Mouse (Mus musculus): ENCODE results near the gene Dab1. TPM values are rescaled to one million over a fixed set of nuclear protein-coding genes. Genes with fewer than 3 reads are reported as not detected.

Dab1 gene
- polyA plus RNA-seq, 1 experiment from 2014 or later: 36.4 TPM

GRCm38 (mm10) chr4:104640617-104641016 is 1021.5 kb downstream of the Dab1 start:
- Histone ChIP-seq H3K27ac (ENCODE audit: low read depth, low read length) (no peak overlapping the region), H3K27me3 (ENCODE audit: control insufficient read depth, insufficient read depth, low read length) (no peaks in the 10 kb centered on the region), H3K4me1 (ENCODE audit: control insufficient read depth, insufficient read depth, low read length) (no peaks in the 10 kb centered on the region), H3K9me3 (ENCODE audit: control insufficient read depth, low read length) (no peaks in the 10 kb centered on the region), H3K36me3 (ENCODE audit: control insufficient read depth, insufficient read depth, low read length) (no peaks in the 10 kb centered on the region), H3K4me3 (ENCODE audit: low read depth, low read length) (no peak overlapping the region), H3K9ac (ENCODE audit: low read length) (no peak overlapping the region), H3K4me2 (ENCODE audit: low read depth) (no peak overlapping the region)
- ATAC-seq (ENCODE audit: insufficient read depth, low FRiP score, low TSS enrichment) (peak; percentile 41; the same call in 1 of the 2 replicates), DNase-seq (ENCODE audit: low spot score) (peak; percentile 38)
- WGBS: 69% methylated on average over 5 of the region's 5 CpGs

- Histone ChIP-seq H3K4me2 (ENCODE audit: low read depth) (no peak overlapping the region), H3K4me1 (ENCODE audit: control insufficient read depth, insufficient read depth, low read length) (no peaks in the 10 kb centered on the region), H3K27me3 (ENCODE audit: control insufficient read depth, insufficient read depth, low read length) (no peaks in the 10 kb centered on the region), H3K36me3 (ENCODE audit: control insufficient read depth, insufficient read depth, low read length) (no peaks in the 10 kb centered on the region), H3K9me3 (ENCODE audit: control insufficient read depth, low read length) (no peaks in the 10 kb centered on the region), H3K9ac (ENCODE audit: low read length) (no peak overlapping the region), H3K27ac (ENCODE audit: low read depth, low read length) (no peak overlapping the region), H3K4me3 (ENCODE audit: low read depth, low read length) (no peak overlapping the region)
- DNase-seq (ENCODE audit: low spot score) (no peak), ATAC-seq (ENCODE audit: insufficient read depth, low FRiP score, low TSS enrichment) (no peak)
- WGBS: 91% methylated on average over 8 of the region's 8 CpGs
Measured at GRCm38 (mm10) chr4:104642761-104643469, 1023.8 kb downstream of the Dab1 start.

- no peaks in the 10 kb centered on the region for H3K36me3 ChIP-seq (ENCODE audit: control insufficient read depth, insufficient read depth, low read length)
- no peak overlapping the region for H3K9ac ChIP-seq (ENCODE audit: low read length)
- DNase-seq (ENCODE audit: low spot score) (no peak), ATAC-seq (ENCODE audit: insufficient read depth, low FRiP score, low TSS enrichment) (no peak)
- H3K9me3 ChIP-seq (ENCODE audit: control insufficient read depth, low read length): no peaks in the 10 kb centered on the region
- WGBS: 76% methylated on average over 6 of the region's 6 CpGs
- H3K27ac ChIP-seq (ENCODE audit: low read depth, low read length): no peak overlapping the region
- no peak overlapping the region for H3K4me2 ChIP-seq (ENCODE audit: low read depth)
- no peaks in the 10 kb centered on the region for H3K4me1 ChIP-seq (ENCODE audit: control insufficient read depth, insufficient read depth, low read length)
- H3K27me3 ChIP-seq (ENCODE audit: control insufficient read depth, insufficient read depth, low read length): no peaks in the 10 kb centered on the region
- no peak overlapping the region for H3K4me3 ChIP-seq (ENCODE audit: low read depth, low read length)
Measured at GRCm38 (mm10) chr4:104643534-104644356, 1024.6 kb downstream of the Dab1 start.

GRCm38 (mm10) chr4:104644357-104644630 is 1025.1 kb downstream of the Dab1 start:
- no peak overlapping the region for H3K27ac ChIP-seq (ENCODE audit: low read depth, low read length)

GRCm38 (mm10) chr4:104644862-104645261 is 1025.7 kb downstream of the Dab1 start:
- DNase-seq (ENCODE audit: low spot score): no peak
- H3K4me2 ChIP-seq (ENCODE audit: low read depth): no peak overlapping the region
- WGBS: 96% methylated on average over 4 of the region's 4 CpGs

More at GRCm38 (mm10) chr4:104644357-104644630, 1025.1 kb downstream of the Dab1 start:
- H3K36me3 ChIP-seq (ENCODE audit: control insufficient read depth, insufficient read depth, low read length): no peaks in the 10 kb centered on the region
- H3K4me1 ChIP-seq (ENCODE audit: control insufficient read depth, insufficient read depth, low read length): no peaks in the 10 kb centered on the region
- H3K9ac ChIP-seq (ENCODE audit: low read length): no peak overlapping the region
- H3K4me2 ChIP-seq (ENCODE audit: low read depth): no peak overlapping the region
- DNase-seq (ENCODE audit: low spot score) (no peak), ATAC-seq (ENCODE audit: insufficient read depth, low FRiP score, low TSS enrichment) (no peak)
- no peak overlapping the region for H3K4me3 ChIP-seq (ENCODE audit: low read depth, low read length)
- 85% methylated on average over 3 of the region's 3 CpGs for WGBS
- H3K27me3 ChIP-seq (ENCODE audit: control insufficient read depth, insufficient read depth, low read length): no peaks in the 10 kb centered on the region
- no peaks in the 10 kb centered on the region for H3K9me3 ChIP-seq (ENCODE audit: control insufficient read depth, low read length)

GRCm38 (mm10) chr4:104651761-104652160 is 1032.6 kb downstream of the Dab1 start:
- H3K36me3 ChIP-seq (ENCODE audit: control insufficient read depth, insufficient read depth, low read length): no peaks in the 10 kb centered on the region
- no peak overlapping the region for H3K27ac ChIP-seq (ENCODE audit: low read depth, low read length)
- no peaks in the 10 kb centered on the region for H3K27me3 ChIP-seq (ENCODE audit: control insufficient read depth, insufficient read depth, low read length)
- no peak overlapping the region for H3K9ac ChIP-seq (ENCODE audit: low read length)
- no peaks in the 10 kb centered on the region for H3K4me1 ChIP-seq (ENCODE audit: control insufficient read depth, insufficient read depth, low read length)
- H3K9me3 ChIP-seq (ENCODE audit: control insufficient read depth, low read length): no peaks in the 10 kb centered on the region
- no peak overlapping the region for H3K4me2 ChIP-seq (ENCODE audit: low read depth)
- no peak overlapping the region for H3K4me3 ChIP-seq (ENCODE audit: low read depth, low read length)
- ATAC-seq (ENCODE audit: insufficient read depth, low FRiP score, low TSS enrichment) (no peak), DNase-seq (ENCODE audit: low spot score) (no peak)
- 75% methylated on average over 6 of the region's 6 CpGs for WGBS

More at GRCm38 (mm10) chr4:104644862-104645261, 1025.7 kb downstream of the Dab1 start:
- ATAC-seq (ENCODE audit: insufficient read depth, low FRiP score, low TSS enrichment): no peak
- Histone ChIP-seq H3K9ac (ENCODE audit: low read length) (no peak overlapping the region), H3K36me3 (ENCODE audit: control insufficient read depth, insufficient read depth, low read length) (no peaks in the 10 kb centered on the region), H3K9me3 (ENCODE audit: control insufficient read depth, low read length) (no peaks in the 10 kb centered on the region), H3K27me3 (ENCODE audit: control insufficient read depth, insufficient read depth, low read length) (no peaks in the 10 kb centered on the region), H3K4me1 (ENCODE audit: control insufficient read depth, insufficient read depth, low read length) (no peaks in the 10 kb centered on the region), H3K4me3 (ENCODE audit: low read depth, low read length) (no peak overlapping the region), H3K27ac (ENCODE audit: low read depth, low read length) (no peak overlapping the region)

- no peaks in the 10 kb centered on the region for H3K36me3 ChIP-seq (ENCODE audit: control insufficient read depth, insufficient read depth, low read length)
- no peaks in the 10 kb centered on the region for H3K27me3 ChIP-seq (ENCODE audit: control insufficient read depth, insufficient read depth, low read length)
- no peak for ATAC-seq (ENCODE audit: insufficient read depth, low FRiP score, low TSS enrichment)
- H3K4me3 ChIP-seq (ENCODE audit: low read depth, low read length): no peak overlapping the region
- DNase-seq (ENCODE audit: low spot score): no peak
- H3K27ac ChIP-seq (ENCODE audit: low read depth, low read length): no peak overlapping the region
- H3K9ac ChIP-seq (ENCODE audit: low read length): no peak overlapping the region
- no peaks in the 10 kb centered on the region for H3K4me1 ChIP-seq (ENCODE audit: control insufficient read depth, insufficient read depth, low read length)
- WGBS: 85% methylated on average over 7 of the region's 7 CpGs
- H3K4me2 ChIP-seq (ENCODE audit: low read depth): no peak overlapping the region
- no peaks in the 10 kb centered on the region for H3K9me3 ChIP-seq (ENCODE audit: control insufficient read depth, low read length)
Measured at GRCm38 (mm10) chr4:104656728-104657127, 1037.6 kb downstream of the Dab1 start.

- no peak overlapping the region for H3K4me2 ChIP-seq (ENCODE audit: low read depth)
- DNase-seq (ENCODE audit: low spot score) (no peak), ATAC-seq (ENCODE audit: insufficient read depth, low FRiP score, low TSS enrichment) (no peak)
- WGBS: 82% methylated on average over 12 of the region's 12 CpGs
- H3K36me3 ChIP-seq (ENCODE audit: control insufficient read depth, insufficient read depth, low read length): no peaks in the 10 kb centered on the region
- H3K4me3 ChIP-seq (ENCODE audit: low read depth, low read length): no peak overlapping the region
- H3K27me3 ChIP-seq (ENCODE audit: control insufficient read depth, insufficient read depth, low read length): no peaks in the 10 kb centered on the region
- no peak overlapping the region for H3K27ac ChIP-seq (ENCODE audit: low read depth, low read length)
- no peaks in the 10 kb centered on the region for H3K9me3 ChIP-seq (ENCODE audit: control insufficient read depth, low read length)
- no peak overlapping the region for H3K9ac ChIP-seq (ENCODE audit: low read length)
- no peaks in the 10 kb centered on the region for H3K4me1 ChIP-seq (ENCODE audit: control insufficient read depth, insufficient read depth, low read length)
Measured at GRCm38 (mm10) chr4:104662841-104663614, 1043.9 kb downstream of the Dab1 start.
